ENCODE assay signal across 25 mouse cellular contexts in the genomic region with DNA sequence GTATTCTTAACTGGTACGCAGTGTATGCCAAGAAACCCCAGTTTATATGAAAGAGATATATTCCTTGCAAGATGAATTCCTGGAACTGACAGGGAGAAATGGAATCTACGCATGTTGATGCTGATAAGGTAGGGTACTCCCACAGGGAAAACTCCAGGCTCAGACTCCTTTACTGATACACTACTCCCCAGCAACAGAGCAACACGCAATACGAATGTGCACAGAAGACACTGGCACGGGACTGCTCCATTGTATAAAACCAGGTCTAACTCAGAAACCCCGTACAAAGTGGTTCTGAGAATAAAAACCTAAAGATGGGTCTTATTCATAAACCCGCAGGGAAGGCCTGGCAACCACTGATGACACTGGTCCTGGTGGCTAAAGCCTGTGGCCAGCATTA. TPM values are rescaled to one million over a fixed set of nuclear protein-coding genes. Genes with fewer than 3 reads are reported as not detected.
"Had no signal": no experiment of that assay in that cellular context is flagged by ENCODE, and none has a peak within 500 bp of the region (broad histone marks: within the 10 kb centered on the region; RNA-seq: fewer than 3 reads in every experiment).

No protein-coding gene starts in this region.

- DNase-seq: gastrocnemius, adult 2 months; gastrocnemius, postnatal 10 days; gastrocnemius, postnatal 25 days; heart, postnatal 10 days; heart, postnatal 4 days; kidney, adult 18-20 months; kidney, adult 8-10 months; kidney, postnatal 10 days; kidney, postnatal 25 days; kidney, postnatal 4 days; liver; liver, embryonic 13.5 days had no signal

- ATAC-seq: hindbrain, embryonic 16.5 days; inflammation-experienced regulatory T-cells, adult 6 months; intestine, embryonic 15.5 days; intestine, postnatal 0 days had no signal

- H3K27ac ChIP-seq: gastrocnemius, adult 2 months; hindbrain, embryonic 10.5 days; hindbrain, embryonic 12.5 days; hindbrain, embryonic 14.5 days; intestine, embryonic 15.5 days; layer of hippocampus, adult 2 months; left cerebral cortex, adult 2 months; limb, embryonic 13.5 days; liver, embryonic 13.5 days; liver, embryonic 15.5 days had no signal

- H3K9me3 ChIP-seq: hindbrain, embryonic 10.5 days; hindbrain, embryonic 12.5 days; intestine, embryonic 15.5 days; limb, embryonic 13.5 days; liver, embryonic 13.5 days; liver, embryonic 15.5 days had no signal

- H3K27me3 ChIP-seq: hindbrain, embryonic 12.5 days; intestine, embryonic 15.5 days; limb, embryonic 13.5 days; liver, embryonic 13.5 days; liver, embryonic 15.5 days had no signal

- H3K4me3 ChIP-seq: gastrocnemius, adult 2 months; hindbrain, embryonic 10.5 days; hindbrain, embryonic 12.5 days; intestine, embryonic 15.5 days; layer of hippocampus, adult 2 months; left cerebral cortex, adult 2 months; limb, embryonic 13.5 days; liver, embryonic 13.5 days; liver, embryonic 15.5 days had no signal

- H3K4me1 ChIP-seq: liver, embryonic 13.5 days; liver, embryonic 15.5 days had no signal

- H3K36me3 ChIP-seq: hindbrain, embryonic 10.5 days; hindbrain, embryonic 12.5 days; intestine, embryonic 15.5 days; limb, embryonic 13.5 days; liver, embryonic 13.5 days; liver, embryonic 15.5 days had no signal

- H3K4me2 ChIP-seq: heart, embryonic 11.5 days; hindbrain, embryonic 12.5 days; hindbrain, embryonic 14.5 days; intestine, embryonic 15.5 days; limb, embryonic 13.5 days; liver, embryonic 11.5 days; liver, embryonic 13.5 days; liver, embryonic 15.5 days had no signal

- H3K9ac ChIP-seq: hindbrain, embryonic 12.5 days; hindbrain, embryonic 14.5 days; intestine, embryonic 15.5 days; limb, embryonic 13.5 days; liver, embryonic 13.5 days; liver, embryonic 15.5 days had no signal

RNA-seq across cellular contexts. Expression of gene Arhgap28, which starts 45.0 kb away (rescaled TPM):
- polyA plus RNA-seq: inflammation-experienced regulatory T-cells, adult 6 months had no signal
